Mouse (Mus musculus) small intestine, adult 2 months (tissue): ENCODE data around the gene Utf1.

ENCODE experiments used
- CTCF ChIP-seq: fragments of 200-500 bp; IDR thresholded peaks from 2 replicates; pipeline ENCODE4 v1.5.1; 2012; ENCODE audit warnings: low read depth, mild to moderate bottlenecking, control low read depth, inconsistent platforms, low read length, moderate library complexity, mixed read lengths; ENCODE audit not compliant: insufficient replicate concordance, insufficient read length; ENCODE audit errors: extremely low read depth
- POLR2A ChIP-seq: fragments of 200-500 bp; IDR thresholded peaks from 2 replicates; pipeline ENCODE4 v1.6.1; 2012; ENCODE audit warnings: low read depth, mild to moderate bottlenecking, control low read depth, inconsistent platforms, low read length, moderate library complexity

DNA sequence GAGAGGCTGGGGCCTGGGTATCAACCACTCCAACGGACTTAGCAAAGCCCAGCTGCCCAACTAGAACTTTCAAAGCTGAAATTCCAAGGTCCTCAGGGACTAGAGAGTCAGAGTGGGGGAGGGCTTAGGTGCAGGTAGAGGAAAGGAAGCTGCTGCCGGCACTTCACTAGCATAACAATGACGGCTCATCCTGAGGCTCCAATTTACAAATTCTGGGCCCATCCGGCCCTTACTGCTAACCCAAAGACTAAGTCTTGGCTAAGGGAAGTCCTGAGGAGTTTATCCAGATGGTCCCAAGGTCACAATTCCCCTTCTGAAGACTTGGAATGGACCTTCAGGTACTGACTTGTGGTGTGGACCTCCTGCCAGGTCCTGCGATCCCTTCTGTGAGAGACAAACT, 1.9 kb downstream of the Utf1 start:
- TF ChIP-seq CTCF (no peak), POLR2A (no peak)
